Mouse (Mus musculus): ENCODE measurements around the gene Ptar1.
"Not testable (repeated sequence)": the region's sequence is repeated elsewhere in the genome, so short reads cannot be mapped to it uniquely, and the experiment has no call there.

Ptar1 gene

DNA sequence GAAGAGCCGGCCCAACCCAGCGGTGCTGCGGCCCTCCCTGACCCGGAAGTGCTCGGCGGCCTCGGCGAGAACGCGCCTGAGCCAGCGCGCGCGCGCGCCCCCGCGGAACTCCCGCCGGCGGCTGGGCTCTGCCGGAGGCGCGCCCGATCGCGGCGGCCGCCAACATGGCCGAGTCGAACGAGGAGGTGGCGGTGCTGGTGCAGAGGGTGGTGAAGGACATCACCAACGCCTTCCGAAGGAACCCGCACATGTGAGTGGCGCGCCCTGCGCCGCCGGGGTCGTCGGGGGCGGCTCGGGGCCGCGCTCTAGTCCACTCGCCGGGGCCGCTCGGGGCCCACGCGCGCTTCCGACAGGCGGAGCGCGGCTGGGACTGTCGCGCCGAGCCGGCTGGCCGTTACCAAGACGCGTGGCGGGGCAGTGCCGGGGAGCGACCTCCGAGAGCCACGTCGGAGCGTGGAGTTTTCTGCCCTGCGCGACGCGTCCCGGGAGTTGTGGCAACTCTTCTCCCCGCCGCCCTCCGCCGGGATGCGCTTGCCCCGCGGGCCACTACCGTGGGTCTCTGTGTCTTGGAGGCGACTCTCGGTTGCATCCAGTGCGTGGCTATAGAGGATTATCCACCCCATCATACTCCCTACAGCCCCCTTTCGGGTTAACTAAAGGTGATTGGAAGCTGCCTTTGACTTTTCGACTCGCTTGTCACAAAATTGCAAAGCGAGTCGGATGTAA, at the start of gene Ptar1:
TSS of gene Ptar1 (plus strand) at position 134 of the 726 bp plus-strand sequence.
- in situ Hi-C loops (cut with MboI; ENCODE audit: low pct_unique_long_range_greater_than_20kb in 1 of 2, low sequenced_read_pairs in 2 of 2, unreplicated experiment in 1 of 2), result no loop called here

DNA sequence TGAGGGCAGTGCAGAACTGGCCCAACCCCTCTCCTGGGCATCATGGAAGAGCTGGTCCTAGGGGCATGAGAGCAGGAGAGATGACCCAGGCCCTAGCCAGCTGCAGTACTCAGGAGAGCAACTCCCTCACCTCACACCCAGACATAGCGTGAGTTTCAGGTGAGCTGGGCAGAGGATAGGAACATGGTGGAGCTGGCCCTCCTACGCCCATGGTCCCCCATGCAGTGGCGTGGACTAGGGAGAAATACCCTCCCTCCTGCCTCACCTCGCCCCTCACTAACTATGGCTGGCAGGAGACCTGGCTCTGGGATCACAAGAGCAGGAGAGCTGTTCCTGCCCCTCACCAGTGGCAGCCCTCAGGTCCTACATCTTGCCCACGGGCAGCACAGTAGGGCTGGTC, 43.4 kb upstream of the Ptar1 start:
- in situ Hi-C loops (cut with MboI; ENCODE audit: low pct_unique_long_range_greater_than_20kb in 1 of 2, low sequenced_read_pairs in 2 of 2, unreplicated experiment in 1 of 2), result no loop called here

DNA sequence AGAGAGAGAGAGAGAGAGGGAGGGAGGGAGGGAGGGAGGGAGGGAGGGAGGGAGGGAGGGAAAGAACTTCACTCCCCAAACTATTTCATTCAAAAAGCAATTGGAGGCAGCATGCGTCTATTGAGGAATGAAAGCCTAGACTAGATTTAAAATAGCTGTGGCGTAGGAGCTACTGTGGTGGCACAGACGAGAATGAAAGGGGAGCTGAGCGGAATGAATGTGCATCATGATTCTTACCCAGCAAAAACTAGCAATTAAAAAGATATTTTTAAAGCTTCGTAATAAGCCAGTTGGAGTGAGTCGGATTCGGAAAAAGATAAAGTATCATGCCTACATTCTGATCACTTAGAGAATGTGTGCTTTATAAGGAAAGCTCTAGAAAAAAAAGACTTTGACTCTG, 41.9 kb upstream of the Ptar1 start:
- in situ Hi-C loops (cut with MboI; ENCODE audit: low pct_unique_long_range_greater_than_20kb in 1 of 2, low sequenced_read_pairs in 2 of 2, unreplicated experiment in 1 of 2), result no loop called here

DNA sequence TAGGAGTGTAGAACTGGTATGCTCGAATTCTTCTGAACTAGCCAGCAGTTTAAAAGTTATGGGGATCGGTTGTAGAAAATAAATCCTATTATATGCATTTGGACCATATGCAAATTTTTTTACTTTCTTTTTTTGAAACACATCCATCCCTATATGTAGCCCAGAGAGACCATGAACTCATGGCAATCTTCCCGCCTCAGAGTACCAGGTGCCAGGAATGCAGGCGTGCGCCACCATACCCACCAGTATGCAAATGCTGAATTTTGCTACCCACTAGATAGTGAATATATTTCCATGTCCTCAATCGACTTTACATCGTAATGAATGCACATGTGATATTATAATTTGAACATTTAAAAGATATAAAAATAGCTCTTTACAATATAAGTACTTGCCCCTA, 39.9 kb upstream of the Ptar1 start:
- in situ Hi-C loops (cut with MboI; ENCODE audit: low pct_unique_long_range_greater_than_20kb in 1 of 2, low sequenced_read_pairs in 2 of 2, unreplicated experiment in 1 of 2), result no loop called here

DNA sequence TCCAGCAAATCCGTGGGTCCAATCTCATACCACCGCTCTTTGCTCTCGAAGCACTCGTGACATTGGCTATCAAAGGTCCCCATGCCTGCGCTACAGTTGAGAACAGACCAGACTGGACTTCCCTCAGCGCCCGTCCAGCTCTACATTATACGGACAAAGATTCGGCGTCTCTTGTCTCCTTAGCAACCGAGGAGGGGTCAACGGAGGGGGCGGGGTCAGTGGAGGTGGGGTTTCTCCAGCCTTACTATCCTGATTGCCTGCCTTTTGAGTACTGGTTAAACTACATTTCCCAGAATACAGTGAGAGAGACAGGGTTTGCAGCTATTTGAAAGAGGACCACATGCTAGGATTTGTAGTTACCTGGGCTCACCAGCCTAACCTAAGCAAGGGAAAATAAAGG, 34.6 kb upstream of the Ptar1 start, which contains the start of gene 1700028P14Rik:
TSS of gene 1700028P14Rik (minus strand) at position 169 of the 400 bp plus-strand sequence.
- in situ Hi-C loops (cut with MboI; ENCODE audit: low pct_unique_long_range_greater_than_20kb in 1 of 2, low sequenced_read_pairs in 2 of 2, unreplicated experiment in 1 of 2), result no loop called here

DNA sequence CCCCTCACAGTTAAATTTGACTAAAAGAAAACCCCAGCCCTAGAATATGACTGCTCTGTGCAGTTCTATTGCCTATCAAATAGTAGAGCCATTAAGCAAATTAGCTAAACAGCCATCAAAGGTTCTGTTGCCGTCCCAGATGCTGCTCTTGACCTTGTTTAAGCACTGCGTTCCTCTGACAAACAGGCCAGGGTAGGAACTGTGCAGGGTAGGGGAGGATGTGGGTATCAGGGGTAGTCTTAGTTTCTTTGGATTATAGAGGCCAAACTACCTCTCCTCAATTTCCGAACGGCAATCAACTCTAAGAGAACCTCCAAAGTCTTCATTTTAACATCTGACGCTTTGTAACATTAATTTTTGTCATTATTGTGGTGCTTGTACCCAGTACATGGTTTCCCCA, 34.1 kb upstream of the Ptar1 start:
- in situ Hi-C loops (cut with MboI; ENCODE audit: low pct_unique_long_range_greater_than_20kb in 1 of 2, low sequenced_read_pairs in 2 of 2, unreplicated experiment in 1 of 2), result no loop called here

DNA sequence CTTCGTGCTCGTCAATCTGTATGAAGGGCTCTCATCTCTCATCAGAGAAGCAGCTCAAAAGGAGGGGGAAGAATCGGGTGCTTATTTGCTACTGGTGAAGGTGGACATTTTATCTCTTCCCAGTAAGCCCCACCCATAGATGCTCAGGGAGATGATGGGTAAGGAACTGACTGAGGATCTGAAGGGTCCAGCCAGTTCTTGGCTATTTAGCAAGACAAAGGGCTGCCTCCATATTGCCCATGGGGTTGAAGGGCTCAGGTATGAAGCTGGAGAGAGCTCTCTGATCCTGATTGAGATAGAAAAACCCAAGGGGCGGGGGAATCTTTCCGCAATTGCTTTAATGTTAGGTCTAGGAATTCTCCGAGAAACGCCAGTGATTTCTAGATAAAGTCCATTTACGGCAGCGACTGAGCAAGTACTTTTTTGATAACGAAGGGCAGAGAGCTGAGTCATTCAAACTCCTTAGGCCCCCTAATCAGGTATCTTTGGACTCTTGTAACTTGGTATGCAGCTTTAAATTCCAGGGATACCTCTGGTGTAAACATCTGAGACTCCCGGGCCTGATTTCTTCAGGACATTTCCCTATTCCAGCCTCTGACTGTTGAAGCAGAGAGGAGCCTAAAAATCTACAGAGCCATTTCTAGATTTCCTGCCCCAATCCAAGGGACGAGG, 29.8 kb upstream of the Ptar1 start:
- in situ Hi-C loops (cut with MboI; ENCODE audit: low pct_unique_long_range_greater_than_20kb in 1 of 2, low sequenced_read_pairs in 2 of 2, unreplicated experiment in 1 of 2), result no loop called here

DNA sequence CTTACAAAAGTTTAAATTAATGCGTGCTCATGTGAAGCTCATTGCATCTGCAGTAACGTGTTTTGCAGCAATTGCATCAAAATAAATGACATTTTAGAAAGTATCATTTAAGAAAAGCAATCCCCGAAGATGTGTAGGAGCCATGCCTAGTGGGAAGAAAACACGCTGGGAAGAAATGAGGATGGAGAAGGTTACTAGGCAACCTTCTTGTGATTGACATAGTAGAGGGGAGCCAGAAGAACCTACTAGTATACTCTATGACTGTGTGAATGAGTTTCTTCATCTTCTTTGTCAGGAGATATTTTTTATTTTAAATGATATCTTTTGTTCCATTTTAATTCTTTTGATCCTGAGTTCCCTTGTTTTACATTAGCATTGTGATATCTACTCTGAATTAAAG, 28.9 kb upstream of the Ptar1 start:
- in situ Hi-C loops (cut with MboI; ENCODE audit: low pct_unique_long_range_greater_than_20kb in 1 of 2, low sequenced_read_pairs in 2 of 2, unreplicated experiment in 1 of 2), result no loop called here

DNA sequence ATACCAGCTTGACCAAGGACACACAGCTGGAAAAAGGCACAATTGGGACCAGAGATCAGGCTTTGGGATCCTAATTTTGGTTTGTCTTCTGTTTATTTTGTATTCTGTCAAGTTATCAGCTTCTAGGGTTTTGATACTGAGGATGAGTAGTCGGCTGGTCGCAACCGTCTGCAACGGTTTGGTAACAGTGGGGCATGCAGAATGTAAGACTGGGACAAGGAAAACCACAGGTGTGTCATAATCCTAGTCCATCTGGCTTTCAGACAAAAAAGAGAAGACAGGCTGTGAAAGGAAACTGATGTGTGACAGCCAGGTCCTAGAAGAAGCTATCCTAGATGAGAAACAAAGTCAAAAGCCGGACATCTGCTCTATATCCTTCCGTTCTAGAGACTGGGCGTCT, 23.1 kb upstream of the Ptar1 start:
- in situ Hi-C loops (cut with MboI; ENCODE audit: low pct_unique_long_range_greater_than_20kb in 1 of 2, low sequenced_read_pairs in 2 of 2, unreplicated experiment in 1 of 2), result no loop called here

DNA sequence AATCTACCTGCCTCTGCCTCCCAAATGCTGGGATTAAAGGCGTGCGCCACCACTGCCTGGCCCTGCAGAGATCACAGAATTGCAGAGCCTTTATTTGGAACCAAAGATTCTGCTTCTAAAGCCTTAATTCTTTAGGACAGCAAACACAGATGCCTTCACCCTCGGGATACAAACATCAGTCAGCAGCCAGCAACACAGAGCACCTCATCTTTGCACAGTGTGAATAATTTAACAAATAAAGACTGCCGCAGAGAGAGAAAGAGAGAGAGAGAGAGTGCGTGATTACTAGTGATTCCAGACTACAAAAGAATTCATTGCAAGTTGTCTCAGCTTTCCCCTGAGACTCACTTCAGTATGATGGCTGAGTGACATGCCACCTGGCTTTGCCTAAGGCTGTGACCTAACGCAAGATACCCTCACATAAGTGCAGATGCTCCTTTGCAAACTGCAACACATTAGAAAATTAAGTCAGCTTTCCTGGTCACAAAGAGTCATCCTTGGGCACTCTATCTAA, 19.0 kb upstream of the Ptar1 start:
- in situ Hi-C loops (cut with MboI; ENCODE audit: low pct_unique_long_range_greater_than_20kb in 1 of 2, low sequenced_read_pairs in 2 of 2, unreplicated experiment in 1 of 2), result no loop called here

DNA sequence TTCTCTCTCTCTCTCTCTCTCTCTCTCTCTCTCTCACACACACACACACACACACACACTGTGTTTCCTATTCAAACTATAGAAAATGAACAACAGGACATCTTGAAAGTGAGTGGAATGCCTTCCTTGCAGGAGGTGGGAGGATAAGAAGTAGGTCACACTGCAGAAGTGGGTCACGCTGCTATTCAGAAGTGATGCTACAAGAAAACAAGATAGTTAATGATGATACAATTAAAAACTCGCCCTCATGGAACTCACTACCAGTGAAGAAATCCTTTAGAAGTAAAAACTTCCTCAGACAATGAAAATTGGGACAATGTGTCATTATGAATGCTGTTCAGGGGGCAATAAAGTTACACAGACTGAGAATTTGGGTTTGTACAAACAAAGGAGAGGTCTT, 14.2 kb upstream of the Ptar1 start:
- in situ Hi-C loops (cut with MboI; ENCODE audit: low pct_unique_long_range_greater_than_20kb in 1 of 2, low sequenced_read_pairs in 2 of 2, unreplicated experiment in 1 of 2), result no loop called here

DNA sequence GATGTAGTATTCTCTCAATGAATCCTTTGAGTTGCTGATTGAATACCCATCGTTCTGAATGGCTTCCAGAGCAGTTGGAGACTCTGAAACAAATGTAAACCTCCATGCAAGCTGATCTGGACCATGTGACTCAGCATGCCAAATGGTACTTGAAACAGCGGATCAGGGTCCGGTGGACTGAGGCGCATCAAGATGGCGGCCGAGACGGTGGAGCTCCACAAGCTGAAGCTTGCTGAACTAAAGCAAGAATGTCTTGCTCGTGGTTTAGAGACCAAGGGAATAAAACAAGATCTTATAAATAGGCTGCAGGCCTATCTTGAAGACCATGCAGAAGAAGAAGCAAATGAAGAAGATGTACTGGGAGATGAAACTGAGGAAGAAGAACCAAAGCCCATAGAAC, 11.6 kb upstream of the Ptar1 start:
- in situ Hi-C loops (cut with MboI; ENCODE audit: low pct_unique_long_range_greater_than_20kb in 1 of 2, low sequenced_read_pairs in 2 of 2, unreplicated experiment in 1 of 2), result not testable (repeated sequence)

DNA sequence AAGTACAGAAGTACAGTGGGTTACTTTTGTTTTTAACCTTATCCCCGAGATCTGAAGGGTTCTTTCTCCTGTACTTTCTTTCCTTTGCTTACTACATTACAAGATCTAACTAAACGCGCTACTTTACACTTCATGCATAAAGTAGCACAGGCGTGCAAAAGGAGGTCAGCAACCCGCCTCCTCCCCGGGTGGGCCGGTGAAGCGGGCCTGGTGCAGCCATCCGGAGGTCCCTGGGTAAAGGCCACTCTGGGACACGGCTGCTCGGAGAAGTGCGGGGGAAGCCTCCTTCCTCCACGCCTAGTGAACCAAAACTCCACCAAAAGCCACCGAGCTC, 300 bp upstream of the Ptar1 start:
- in situ Hi-C loops (cut with MboI; ENCODE audit: low pct_unique_long_range_greater_than_20kb in 1 of 2, low sequenced_read_pairs in 2 of 2, unreplicated experiment in 1 of 2), result no loop called here

DNA sequence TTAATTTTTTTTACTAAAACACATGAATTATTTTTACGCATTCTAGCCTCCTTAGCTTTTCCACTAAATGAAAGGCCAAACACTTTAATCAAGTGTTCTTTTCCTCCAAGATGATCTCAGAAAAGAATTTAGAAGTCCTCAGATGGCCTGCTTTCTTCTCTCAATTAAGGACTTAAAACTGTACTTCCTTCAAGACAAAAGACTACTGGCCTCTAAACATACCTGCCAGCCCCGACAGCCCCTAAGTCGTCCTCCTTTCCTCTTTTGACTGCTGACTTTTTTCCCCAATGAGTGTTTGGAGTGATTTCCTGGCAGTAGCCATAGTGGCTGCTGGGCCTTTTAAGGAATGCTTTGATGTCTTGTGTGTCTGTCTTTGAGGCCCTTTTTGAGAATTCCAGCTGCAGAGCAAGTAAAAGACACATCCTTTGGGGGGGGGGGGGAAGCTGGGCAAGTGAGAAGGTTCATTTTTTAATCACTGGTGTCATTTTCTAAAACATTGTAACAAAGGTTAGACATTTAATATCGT, 1.3 kb downstream of the Ptar1 start:
- in situ Hi-C loops (cut with MboI; ENCODE audit: low pct_unique_long_range_greater_than_20kb in 1 of 2, low sequenced_read_pairs in 2 of 2, unreplicated experiment in 1 of 2), result no loop called here

DNA sequence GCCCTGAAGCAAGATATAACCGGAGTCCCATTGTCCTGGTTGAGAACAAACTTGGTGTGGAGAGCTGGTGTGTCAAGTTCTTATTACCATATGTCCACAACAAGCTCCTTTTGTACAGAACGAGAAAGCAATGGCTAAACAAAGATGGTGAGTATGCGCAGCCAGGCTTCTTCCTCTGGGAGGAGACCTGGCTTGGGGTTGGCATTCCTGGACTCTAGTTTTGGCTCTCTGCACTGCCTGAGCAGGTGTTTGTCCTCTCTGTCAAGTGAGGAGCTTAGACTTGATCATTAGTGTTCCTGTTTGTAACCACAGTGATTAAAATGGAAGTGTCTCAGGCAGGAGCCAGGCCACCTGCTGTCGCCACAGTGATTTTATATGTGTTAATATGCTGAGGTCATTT, 7.1 kb downstream of the Ptar1 start:
- in situ Hi-C loops (cut with MboI; ENCODE audit: low pct_unique_long_range_greater_than_20kb in 1 of 2, low sequenced_read_pairs in 2 of 2, unreplicated experiment in 1 of 2), result no loop called here

DNA sequence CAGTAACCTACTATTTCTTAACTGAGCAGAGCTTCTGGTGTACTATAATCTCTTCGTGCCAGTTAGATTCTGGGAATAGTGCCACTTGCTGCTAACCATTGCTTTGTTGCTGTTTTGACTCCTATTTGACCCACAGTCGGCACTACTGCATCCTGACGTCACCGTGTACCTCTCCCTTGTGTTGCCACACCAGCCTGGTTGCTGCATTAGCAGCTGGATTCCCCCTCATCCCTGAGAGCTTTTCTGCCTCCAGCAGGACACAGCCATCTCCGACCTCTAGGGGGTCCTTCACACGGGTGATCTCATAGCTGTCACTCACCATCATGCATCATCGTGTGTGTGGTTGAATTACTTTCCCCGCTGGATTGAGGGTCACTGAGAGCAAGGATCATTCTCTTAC, 10.6 kb downstream of the Ptar1 start:
- in situ Hi-C loops (cut with MboI; ENCODE audit: low pct_unique_long_range_greater_than_20kb in 1 of 2, low sequenced_read_pairs in 2 of 2, unreplicated experiment in 1 of 2), result no loop called here

DNA sequence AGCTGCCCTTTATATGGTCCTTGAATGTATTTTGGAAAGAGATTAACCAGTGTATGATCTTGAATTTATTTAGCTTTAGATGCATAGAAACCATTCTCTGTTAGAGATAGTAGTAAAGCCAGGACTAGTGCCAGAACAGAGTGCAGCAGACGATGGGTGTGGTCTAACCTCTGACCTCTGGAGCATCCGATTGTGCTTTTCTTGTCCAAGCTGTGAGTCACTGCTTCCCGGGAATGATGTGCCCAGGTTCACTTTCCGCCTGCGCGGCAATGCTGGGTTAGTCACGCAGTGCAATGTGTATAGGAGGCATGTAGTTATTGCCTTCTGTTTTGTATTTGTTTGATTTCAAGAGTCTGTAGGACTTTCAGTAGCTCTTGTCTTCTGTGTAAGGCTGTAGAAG, 11.1 kb downstream of the Ptar1 start:
- in situ Hi-C loops (cut with MboI; ENCODE audit: low pct_unique_long_range_greater_than_20kb in 1 of 2, low sequenced_read_pairs in 2 of 2, unreplicated experiment in 1 of 2), result no loop called here

DNA sequence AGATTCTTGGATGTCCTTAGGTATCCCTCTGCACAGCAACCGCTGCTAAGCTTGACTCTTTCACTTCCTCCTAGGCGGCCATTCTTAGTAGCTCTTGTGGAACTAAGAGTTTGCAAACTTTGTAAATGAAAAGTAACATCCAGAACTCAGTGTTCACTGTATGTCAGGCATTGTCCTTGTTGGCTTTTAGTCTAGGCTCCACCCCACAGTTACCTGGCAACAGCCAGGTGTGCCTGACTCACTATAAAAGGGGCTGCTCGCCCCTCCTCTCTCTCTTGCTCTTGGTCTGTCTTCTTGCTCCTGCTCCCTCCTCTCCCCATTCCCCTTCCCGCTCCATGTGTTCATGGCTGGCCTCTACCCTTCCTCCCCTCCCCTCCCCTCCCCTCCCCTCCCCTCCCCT, 11.9 kb downstream of the Ptar1 start:
- in situ Hi-C loops (cut with MboI; ENCODE audit: low pct_unique_long_range_greater_than_20kb in 1 of 2, low sequenced_read_pairs in 2 of 2, unreplicated experiment in 1 of 2), result no loop called here

DNA sequence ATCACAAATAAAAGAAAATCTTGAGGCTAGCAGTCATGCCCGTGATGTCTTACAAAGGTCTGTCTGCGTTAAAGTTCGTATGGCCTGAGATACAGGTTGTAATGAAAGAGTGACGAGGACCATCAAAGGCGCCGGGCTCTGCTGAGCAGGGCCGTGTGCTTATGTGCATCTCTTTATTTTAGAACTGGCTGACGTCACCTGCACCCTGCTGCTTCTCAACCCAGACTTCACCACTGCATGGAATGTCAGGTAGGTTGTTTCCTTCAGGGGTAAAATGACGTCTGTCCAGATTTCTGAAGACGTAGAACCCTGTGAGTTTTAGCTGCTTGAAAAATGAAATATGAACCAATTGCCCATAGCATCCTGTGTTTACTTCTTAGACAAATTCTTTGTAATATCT, 15.7 kb downstream of the Ptar1 start:
- in situ Hi-C loops (cut with MboI; ENCODE audit: low pct_unique_long_range_greater_than_20kb in 1 of 2, low sequenced_read_pairs in 2 of 2, unreplicated experiment in 1 of 2), result no loop called here

DNA sequence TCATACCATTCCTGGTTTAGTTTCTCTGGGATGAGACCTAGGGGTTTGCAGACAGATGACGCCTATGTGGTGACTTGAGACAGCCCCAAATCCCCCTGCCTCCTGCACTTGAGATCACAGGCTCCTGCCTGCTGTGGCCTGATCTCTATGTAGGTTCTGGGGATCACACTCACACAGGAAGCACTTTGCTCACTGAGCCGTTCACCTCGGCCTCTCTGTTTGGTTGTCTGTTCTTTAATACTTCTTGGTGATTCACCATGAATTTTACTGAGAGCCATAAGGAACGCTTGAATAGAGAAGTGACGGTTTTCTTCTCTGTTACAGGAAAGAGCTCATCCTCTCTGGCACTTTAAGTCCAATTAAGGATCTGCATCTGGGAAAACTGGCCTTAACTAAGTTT, 18.2 kb downstream of the Ptar1 start:
- in situ Hi-C loops (cut with MboI; ENCODE audit: low pct_unique_long_range_greater_than_20kb in 1 of 2, low sequenced_read_pairs in 2 of 2, unreplicated experiment in 1 of 2), result no loop called here
